Mouse (Mus musculus): Measurements from ENCODE around the gene Sgta.
"Not testable (repeated sequence)": the region's sequence is repeated elsewhere in the genome, so short reads cannot be mapped to it uniquely, and the experiment has no call there.

Gene Sgta

GRCm38 (mm10) chr10:81059603-81060543 is at the start of gene Sgta:
TSS of gene Sgta (minus strand) at chr10:81060181.
- in situ Hi-C loops (cut with MboI; ENCODE audit: low sequenced_read_pairs), result no loop called here

- in situ Hi-C loops (cut with MboI; ENCODE audit: low sequenced_read_pairs), result no loop called here
These were observed 46.2 kb upstream of the Sgta start for GRCm38 (mm10) chr10:81106113-81106721.

GRCm38 (mm10) chr10:81105565-81106112 is 45.7 kb upstream of the Sgta start, which contains the start of gene Map2k2:
TSS of gene Map2k2 (plus strand) at chr10:81105915.
- in situ Hi-C loops (cut with MboI; ENCODE audit: low sequenced_read_pairs), result no loop called here

GRCm38 (mm10) chr10:81094931-81095678 is 35.1 kb upstream of the Sgta start:
- in situ Hi-C loops (cut with MboI; ENCODE audit: low sequenced_read_pairs), result no loop called here

GRCm38 (mm10) chr10:81092465-81093250 is 32.7 kb upstream of the Sgta start:
- in situ Hi-C loops (cut with MboI; ENCODE audit: low sequenced_read_pairs), result no loop called here

- in situ Hi-C loops (cut with MboI; ENCODE audit: low sequenced_read_pairs), result no loop called here
These were observed 30.6 kb upstream of the Sgta start for GRCm38 (mm10) chr10:81090621-81091020.

GRCm38 (mm10) chr10:81089216-81089615 is 29.2 kb upstream of the Sgta start:
- in situ Hi-C loops (cut with MboI; ENCODE audit: low sequenced_read_pairs), result no loop called here

GRCm38 (mm10) chr10:81087021-81087420 is 27.0 kb upstream of the Sgta start:
- in situ Hi-C loops (cut with MboI; ENCODE audit: low sequenced_read_pairs), result no loop called here

GRCm38 (mm10) chr10:81082168-81082960 is 22.4 kb upstream of the Sgta start:
- in situ Hi-C loops (cut with MboI; ENCODE audit: low sequenced_read_pairs), result no loop called here

GRCm38 (mm10) chr10:81080008-81080655 is 20.2 kb upstream of the Sgta start:
- in situ Hi-C loops (cut with MboI; ENCODE audit: low sequenced_read_pairs), result no loop called here

- in situ Hi-C loops (cut with MboI; ENCODE audit: low sequenced_read_pairs), result no loop called here
These were observed 17.9 kb upstream of the Sgta start for GRCm38 (mm10) chr10:81077916-81078315.

- in situ Hi-C loops (cut with MboI; ENCODE audit: low sequenced_read_pairs), result no loop called here
These were observed 16.4 kb upstream of the Sgta start for GRCm38 (mm10) chr10:81076356-81076755.

GRCm38 (mm10) chr10:81075734-81076133 is 15.8 kb upstream of the Sgta start:
- in situ Hi-C loops (cut with MboI; ENCODE audit: low sequenced_read_pairs), result no loop called here

GRCm38 (mm10) chr10:81073464-81073863 is 13.5 kb upstream of the Sgta start:
- in situ Hi-C loops (cut with MboI; ENCODE audit: low sequenced_read_pairs), result no loop called here

GRCm38 (mm10) chr10:81072290-81072689 is 12.3 kb upstream of the Sgta start:
- in situ Hi-C loops (cut with MboI; ENCODE audit: low sequenced_read_pairs), result no loop called here

- in situ Hi-C loops (cut with MboI; ENCODE audit: low sequenced_read_pairs), result no loop called here
These were observed 9.9 kb upstream of the Sgta start, which contains the start of gene Thop1 for GRCm38 (mm10) chr10:81069836-81070235. TSS of gene Thop1 (plus strand) at chr10:81070035.

GRCm38 (mm10) chr10:81068706-81069105 is 8.7 kb upstream of the Sgta start:
- in situ Hi-C loops (cut with MboI; ENCODE audit: low sequenced_read_pairs), result no loop called here

GRCm38 (mm10) chr10:81064519-81064918 is 4.5 kb upstream of the Sgta start:
- in situ Hi-C loops (cut with MboI; ENCODE audit: low sequenced_read_pairs), result not testable (repeated sequence)

- in situ Hi-C loops (cut with MboI; ENCODE audit: low sequenced_read_pairs), result no loop called here
These were observed 2.7 kb upstream of the Sgta start for GRCm38 (mm10) chr10:81062710-81063109.

All from CH12F3 (cell line).